Mouse (Mus musculus) layer of hippocampus, adult 11-12 months (tissue): ENCODE results near the gene Etv5.

ENCODE experiments used
- DNase-seq: peaks from one replicate; pipeline ENCODE4 v3.0.0; 2022; ENCODE audit warnings: low spot score

Gene Etv5

GRCm38 (mm10) chr16:22341236-22341671 is 98.3 kb downstream of the Etv5 start:
- DNase-seq, result no peak

- no peak for DNase-seq
Observed at GRCm38 (mm10) chr16:22335781-22336180, 103.7 kb downstream of the Etv5 start.
